Mouse (Mus musculus) cerebellum, adult 11 months (tissue): ENCODE results near the gene Syna.
A peak's percentile ranks its signal among the peaks of the same experiment; 100 is the strongest.

Experiments used
- DNase-seq: peaks from one replicate; pipeline ENCODE4 v3.0.0; 2022

The Syna gene

GRCm38 (mm10) chr5:134525971-134526711 lies 33.8 kb downstream of the Syna start:
- peak; percentile 56 for DNase-seq

GRCm38 (mm10) chr5:134523728-134524127 lies 36.2 kb downstream of the Syna start:
- no peak for DNase-seq

DNA sequence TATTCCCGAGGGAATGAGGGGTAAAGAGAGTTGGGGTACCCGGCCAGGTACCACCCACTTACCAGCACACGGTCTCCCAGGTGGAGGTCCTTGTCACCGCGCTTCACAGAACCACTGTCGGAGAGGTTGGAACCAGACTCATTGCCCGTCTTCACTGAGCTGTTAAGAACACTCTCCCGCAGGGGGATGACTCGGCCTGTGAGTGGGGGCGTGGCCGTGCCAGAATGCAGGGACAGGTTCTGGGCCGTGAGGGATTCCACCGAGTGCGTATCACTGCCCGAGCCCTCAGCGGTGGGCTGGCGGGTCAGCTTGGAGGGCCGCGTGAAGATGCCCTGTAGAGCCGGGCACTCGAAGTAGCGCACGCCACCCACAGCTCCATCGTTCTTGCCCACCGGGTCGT lies 37.4 kb downstream of the Syna start:
- DNase-seq = no peak

DNA sequence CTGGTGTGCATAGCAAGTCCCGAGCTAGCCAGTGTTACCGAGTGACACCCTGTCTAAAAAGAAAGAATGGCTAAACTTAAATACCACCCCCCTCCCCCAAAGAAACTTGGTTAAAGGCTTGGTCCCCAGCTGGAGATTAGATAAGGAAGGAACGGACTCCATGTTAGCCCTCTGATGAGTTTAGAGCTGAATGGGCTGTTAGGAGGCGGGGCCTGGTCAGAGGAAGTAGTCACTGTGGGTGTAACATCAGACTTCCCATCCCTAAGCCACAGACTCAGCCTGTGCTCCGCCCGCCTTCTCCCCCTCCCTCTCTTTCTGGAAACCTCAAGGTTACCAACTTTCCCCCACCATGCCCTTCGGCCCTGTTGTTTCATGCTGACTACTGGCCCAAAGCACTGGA lies 38.2 kb downstream of the Syna start:
- DNase-seq = no peak

DNA sequence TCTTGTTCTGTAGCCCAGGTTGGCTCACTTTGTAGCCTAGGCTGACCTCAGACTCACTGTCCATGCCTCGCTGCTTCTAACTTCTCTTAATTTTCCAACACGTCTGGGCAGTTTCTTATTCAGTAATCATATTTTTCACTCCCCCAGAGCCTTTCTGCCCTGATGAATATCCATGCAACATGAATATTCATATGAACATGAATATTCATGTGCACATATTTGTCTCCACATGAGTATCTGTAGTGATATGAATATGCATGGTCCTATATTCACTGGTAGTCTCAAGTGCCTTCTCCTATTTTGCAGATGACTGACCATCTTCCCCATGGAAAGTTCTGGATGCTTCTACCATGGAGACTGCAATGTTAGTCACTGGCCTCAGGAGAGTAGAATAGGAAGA lies 38.8 kb downstream of the Syna start:
- no peak for DNase-seq

- DNase-seq = no peak
Observed at GRCm38 (mm10) chr5:134520120-134520519, 39.9 kb downstream of the Syna start.

DNA sequence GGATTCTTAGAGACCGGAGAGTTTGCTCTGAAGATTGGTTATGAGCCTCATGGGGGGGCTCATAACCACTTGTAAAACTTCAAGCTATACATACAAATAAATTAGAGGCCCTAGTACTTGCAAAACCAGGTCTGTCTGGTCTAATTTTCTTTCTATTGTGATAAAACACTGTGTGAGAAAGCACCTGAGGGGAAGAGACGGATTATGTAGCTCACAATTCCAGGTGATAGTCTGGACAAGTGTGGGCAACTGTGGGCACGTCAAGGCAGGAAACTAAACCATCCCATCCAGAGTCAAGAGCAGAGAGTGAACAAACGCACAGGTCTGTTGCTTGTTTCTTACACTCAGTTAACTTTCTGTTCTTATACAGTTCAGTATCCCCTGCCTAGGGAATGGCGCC lies 40.5 kb downstream of the Syna start:
- DNase-seq = no peak

- no peak for DNase-seq
Observed at GRCm38 (mm10) chr5:134512086-134512485, 47.9 kb downstream of the Syna start.

DNA sequence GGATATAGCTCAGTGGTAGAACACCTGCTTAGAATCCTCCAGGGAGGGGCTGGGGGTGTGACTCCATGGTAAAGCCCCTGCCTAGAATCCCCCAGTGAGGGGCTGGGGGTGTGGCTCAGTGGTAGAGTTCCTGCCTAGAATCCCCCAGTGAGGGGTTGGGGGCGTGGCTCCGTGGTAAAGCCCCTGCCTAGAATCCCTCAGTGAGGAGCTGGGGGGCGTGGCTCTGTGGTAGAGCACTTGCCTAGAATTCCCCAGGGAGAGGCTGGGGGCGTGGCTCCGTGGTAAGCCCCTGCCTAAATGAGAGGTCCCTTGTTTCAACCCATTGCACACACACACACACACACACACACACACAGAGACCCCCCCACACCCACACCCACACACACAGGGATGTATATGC lies 49.7 kb downstream of the Syna start:
- DNase-seq = no peak

DNA sequence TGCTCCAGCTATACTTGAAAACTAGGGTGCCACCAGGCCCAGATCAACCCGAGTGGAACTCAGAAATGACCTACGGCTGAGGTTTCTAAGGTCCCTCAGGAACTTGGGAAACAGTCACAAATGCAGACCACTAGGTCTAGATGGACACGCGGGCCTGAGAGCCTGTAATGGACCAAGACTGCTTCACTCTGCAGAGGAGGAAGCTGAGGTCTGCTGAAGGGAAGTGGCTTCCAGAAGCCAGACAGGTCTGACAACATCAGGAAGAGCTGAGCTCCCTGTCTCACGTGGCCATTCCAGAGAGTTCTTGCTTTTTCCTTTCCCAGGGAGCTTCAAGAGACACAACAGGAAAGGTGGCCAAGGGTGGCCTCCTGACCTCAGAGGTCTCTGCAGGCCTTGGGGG lies 51.0 kb downstream of the Syna start:
- DNase-seq = no peak
